In the genomic region with DNA sequence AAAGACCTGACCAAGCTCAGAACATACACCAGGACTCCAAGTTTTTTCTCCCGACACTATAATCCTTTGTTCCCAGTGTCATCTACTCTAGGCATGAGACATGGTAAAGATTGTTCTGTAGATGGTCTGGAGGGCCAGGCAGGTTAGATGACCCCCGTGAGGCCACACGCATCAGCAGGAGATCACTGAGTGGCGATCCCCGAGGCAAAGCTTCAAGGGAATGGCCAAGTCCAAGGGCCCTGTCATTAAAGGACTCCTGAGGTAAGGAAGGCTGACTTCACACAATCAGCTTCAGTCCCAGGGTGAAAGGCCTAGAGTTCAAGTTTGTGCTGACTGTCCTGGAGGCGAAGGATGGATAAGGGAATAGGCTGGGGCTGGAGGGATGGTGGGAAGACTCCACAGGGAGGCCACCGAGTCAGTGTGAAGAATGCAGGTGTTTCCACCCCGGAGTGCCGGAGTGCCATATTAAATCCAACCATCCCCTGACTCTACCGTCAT, we compare ENCODE assay signal across 27 mouse cellular contexts. TPM values are rescaled to one million over a fixed set of nuclear protein-coding genes. Genes with fewer than 3 reads are reported as not detected.
DNase-seq lines count a peak whose midpoint lies in the region; ATAC-seq and TF ChIP-seq lines count a peak whose summit lies in the region.
"Had no signal": no experiment of that assay in that cellular context is flagged by ENCODE, and none has a peak within 500 bp of the region (broad histone marks: within the 10 kb centered on the region; RNA-seq: fewer than 3 reads in every experiment).

No protein-coding gene starts in this region.

- 91% methylated on average over 10 of the region's 10 CpGs for WGBS in forebrain, embryonic 10.5 days
- 92% methylated on average over 10 of the region's 10 CpGs for WGBS in forebrain, embryonic 13.5 days
- 75% methylated on average over 10 of the region's 10 CpGs for WGBS in kidney, adult 2 months
- 86% methylated on average over 10 of the region's 10 CpGs for WGBS in kidney, embryonic 16.5 days
- WGBS in liver, postnatal 0 days (ENCODE audit: insufficient replicate concordance): 88% methylated on average over 10 of the region's 10 CpGs
- WGBS in liver, embryonic 11.5 days: 90% methylated on average over 10 of the region's 10 CpGs
- WGBS in intestine, embryonic 16.5 days: 91% methylated on average over 10 of the region's 10 CpGs
- 90% methylated on average over 10 of the region's 10 CpGs for WGBS in hindbrain, embryonic 16.5 days

- H3K4me3 ChIP-seq in forebrain, embryonic 10.5 days: no peak overlapping the region
- no peak overlapping the region for H3K4me3 ChIP-seq in forebrain, embryonic 13.5 days
- H3K4me3 ChIP-seq in kidney, adult 2 months (ENCODE audit: insufficient read depth, low read depth, low read length): no peak overlapping the region
- no peak overlapping the region for H3K4me3 ChIP-seq in kidney, embryonic 16.5 days (ENCODE audit: low read length)
- no peak overlapping the region for H3K4me3 ChIP-seq in liver, postnatal 0 days (ENCODE audit: low read depth, low read length)
- H3K4me3 ChIP-seq in liver, embryonic 11.5 days (ENCODE audit: low read depth, low read length): no peak overlapping the region
- no peak overlapping the region for H3K4me3 ChIP-seq in intestine, embryonic 16.5 days (ENCODE audit: low read length)
- no peak overlapping the region for H3K4me3 ChIP-seq in hindbrain, embryonic 16.5 days (ENCODE audit: low read length)
- H3K4me3 ChIP-seq: embryonic facial prominence, embryonic 15.5 days; erythroblast, embryonic 14.5 days; hindbrain, embryonic 15.5 days had no signal

- no peak for TF ChIP-seq CTCF in kidney, adult 2 months (conservative IDR thresholded peaks at IDR 0.05; ENCODE audit: insufficient read depth, insufficient read length, low read depth, low read length)
- no peak for TF ChIP-seq CTCF in liver, postnatal 0 days (IDR thresholded peaks at IDR 0.05; ENCODE audit: low read depth)

- no peak overlapping the region for H3K9ac ChIP-seq in forebrain, embryonic 13.5 days
- H3K9ac ChIP-seq in kidney, embryonic 16.5 days (replicated peaks; ENCODE audit: low read length): no peak overlapping the region
- H3K9ac ChIP-seq in liver, postnatal 0 days (replicated peaks): no peak overlapping the region
- no peak overlapping the region for H3K9ac ChIP-seq in liver, embryonic 11.5 days (ENCODE audit: low read depth, low read length)
- no peak overlapping the region for H3K9ac ChIP-seq in intestine, embryonic 16.5 days (ENCODE audit: low read depth, low read length)
- H3K9ac ChIP-seq in hindbrain, embryonic 16.5 days (ENCODE audit: low read depth, low read length): no peak overlapping the region
- H3K9ac ChIP-seq: hindbrain, embryonic 15.5 days had no signal

- no peak for TF ChIP-seq EP300 in liver, postnatal 0 days (IDR thresholded peaks at IDR 0.05; ENCODE audit: low read depth)

- no peak for DNase-seq in forebrain, embryonic 10.5 days (ENCODE audit: extremely low spot score, low spot score)
- peak; percentile 57 for DNase-seq in kidney, adult 2 months
- no peak for DNase-seq in liver, postnatal 0 days
- no peak for DNase-seq in liver, embryonic 11.5 days (ENCODE audit: low spot score)
- DNase-seq: adrenal gland, adult 8-10 months; adrenal gland, postnatal 36 days; B cell, adult 2 months; cerebellum, adult 11 months; cerebellum, adult 8-10 months; cerebellum, postnatal 14 days; embryo, embryonic 11 days; gastrocnemius, postnatal 14 days; heart, postnatal 36 days had no signal

- peaks cover 78% of the 10 kb centered on the region for H3K36me3 ChIP-seq in forebrain, embryonic 10.5 days (replicated peaks)
- H3K36me3 ChIP-seq in forebrain, embryonic 13.5 days (ENCODE audit: poor library complexity, severe bottlenecking): no peaks in the 10 kb centered on the region
- no peaks in the 10 kb centered on the region for H3K36me3 ChIP-seq in kidney, adult 2 months (ENCODE audit: control insufficient read depth, insufficient read depth, low read length)
- peaks cover 4% of the 10 kb centered on the region; the same call in 1 of the 2 replicates for H3K36me3 ChIP-seq in kidney, embryonic 16.5 days (ENCODE audit: insufficient read depth, low read length)
- H3K36me3 ChIP-seq in liver, postnatal 0 days (replicated peaks; ENCODE audit: insufficient read depth, low read length): peaks cover 12% of the 10 kb centered on the region
- H3K36me3 ChIP-seq in liver, embryonic 11.5 days (ENCODE audit: control insufficient read depth, insufficient read depth, low read length): peaks cover 10% of the 10 kb centered on the region; the same call in 1 of the 2 replicates
- H3K36me3 ChIP-seq in intestine, embryonic 16.5 days (ENCODE audit: control insufficient read depth, insufficient read depth, low read length): no peaks in the 10 kb centered on the region
- no peaks in the 10 kb centered on the region for H3K36me3 ChIP-seq in hindbrain, embryonic 16.5 days (ENCODE audit: control insufficient read depth, insufficient read depth, low read length)
- H3K36me3 ChIP-seq: hindbrain, embryonic 15.5 days had no signal

- no peak overlapping the region for H3K4me2 ChIP-seq in forebrain, embryonic 13.5 days
- H3K4me2 ChIP-seq in kidney, embryonic 16.5 days (replicated peaks; ENCODE audit: low read depth, low read length): no peak overlapping the region
- no peak overlapping the region for H3K4me2 ChIP-seq in liver, postnatal 0 days (ENCODE audit: low read depth, low read length)
- no peak overlapping the region for H3K4me2 ChIP-seq in liver, embryonic 11.5 days
- H3K4me2 ChIP-seq in intestine, embryonic 16.5 days (ENCODE audit: low read depth, low read length): no peak overlapping the region
- no peak overlapping the region for H3K4me2 ChIP-seq in hindbrain, embryonic 16.5 days (ENCODE audit: low read length)
- H3K4me2 ChIP-seq: embryonic facial prominence, embryonic 15.5 days; heart, embryonic 11.5 days; hindbrain, embryonic 15.5 days had no signal

- no peaks in the 10 kb centered on the region for H3K9me3 ChIP-seq in forebrain, embryonic 10.5 days
- H3K9me3 ChIP-seq in forebrain, embryonic 13.5 days (replicated peaks): no peaks in the 10 kb centered on the region
- H3K9me3 ChIP-seq in kidney, embryonic 16.5 days (ENCODE audit: low read length): no peaks in the 10 kb centered on the region
- H3K9me3 ChIP-seq in liver, postnatal 0 days (ENCODE audit: low read length): no peaks in the 10 kb centered on the region
- H3K9me3 ChIP-seq in liver, embryonic 11.5 days (ENCODE audit: control insufficient read depth, low read length): no peaks in the 10 kb centered on the region
- no peaks in the 10 kb centered on the region for H3K9me3 ChIP-seq in intestine, embryonic 16.5 days (ENCODE audit: control insufficient read depth, low read length)
- no peaks in the 10 kb centered on the region for H3K9me3 ChIP-seq in hindbrain, embryonic 16.5 days (ENCODE audit: control insufficient read depth, low read length)
- H3K9me3 ChIP-seq: embryonic facial prominence, embryonic 15.5 days; G1E; hindbrain, embryonic 15.5 days had no signal

- TF ChIP-seq POLR2A in kidney, adult 2 months (IDR thresholded peaks at IDR 0.05; ENCODE audit: low read depth, low read length): no peak

- ATAC-seq in forebrain, embryonic 13.5 days: no peak
- no peak for ATAC-seq in kidney, embryonic 16.5 days (ENCODE audit: low FRiP score, low TSS enrichment)
- ATAC-seq in liver, postnatal 0 days: no peak
- ATAC-seq in liver, embryonic 11.5 days (replicated peaks; ENCODE audit: low FRiP score): no peak
- no peak for ATAC-seq in intestine, embryonic 16.5 days
- ATAC-seq in hindbrain, embryonic 16.5 days: no peak
- ATAC-seq: CD4-positive, CD25-positive, alpha-beta regulatory T cell, adult 4 months; forebrain, embryonic 16.5 days had no signal

- H3K27ac ChIP-seq in forebrain, embryonic 10.5 days: 0 out of 2 replicates have a peak overlapping the region, but pooled peaks have one; percentile 2
- no peak overlapping the region for H3K27ac ChIP-seq in forebrain, embryonic 13.5 days
- no peak overlapping the region for H3K27ac ChIP-seq in kidney, adult 2 months (ENCODE audit: insufficient read depth, low read depth, low read length)
- H3K27ac ChIP-seq in kidney, embryonic 16.5 days (ENCODE audit: low read length): no peak overlapping the region
- peak overlapping the region; percentile 30; the same call in 1 of the 2 replicates for H3K27ac ChIP-seq in liver, postnatal 0 days (ENCODE audit: low read depth)
- H3K27ac ChIP-seq in liver, embryonic 11.5 days (ENCODE audit: low read depth, low read length): no peak overlapping the region
- H3K27ac ChIP-seq in intestine, embryonic 16.5 days (ENCODE audit: low read length): 0 out of 2 replicates have a peak overlapping the region, but pooled peaks have one; percentile 5
- no peak overlapping the region for H3K27ac ChIP-seq in hindbrain, embryonic 16.5 days (ENCODE audit: low read depth, low read length)
- H3K27ac ChIP-seq: embryonic facial prominence, embryonic 15.5 days; hindbrain, embryonic 15.5 days had no signal

- no peaks in the 10 kb centered on the region for H3K27me3 ChIP-seq in forebrain, embryonic 10.5 days (ENCODE audit: poor library complexity, severe bottlenecking)
- no peaks in the 10 kb centered on the region for H3K27me3 ChIP-seq in forebrain, embryonic 13.5 days
- H3K27me3 ChIP-seq in kidney, adult 2 months (replicated peaks; ENCODE audit: control insufficient read depth, insufficient read depth, low read length): no peaks in the 10 kb centered on the region
- no peaks in the 10 kb centered on the region for H3K27me3 ChIP-seq in kidney, embryonic 16.5 days (ENCODE audit: insufficient read depth, low read length)
- H3K27me3 ChIP-seq in liver, postnatal 0 days (ENCODE audit: insufficient read depth, low read length): no peaks in the 10 kb centered on the region
- no peaks in the 10 kb centered on the region for H3K27me3 ChIP-seq in liver, embryonic 11.5 days (replicated peaks; ENCODE audit: control insufficient read depth, insufficient read depth, low read length)
- no peaks in the 10 kb centered on the region for H3K27me3 ChIP-seq in intestine, embryonic 16.5 days (replicated peaks; ENCODE audit: control insufficient read depth, insufficient read depth, low read length)
- no peaks in the 10 kb centered on the region for H3K27me3 ChIP-seq in hindbrain, embryonic 16.5 days (replicated peaks; ENCODE audit: control insufficient read depth, insufficient read depth, low read length)
- H3K27me3 ChIP-seq: embryonic facial prominence, embryonic 15.5 days; hindbrain, embryonic 15.5 days had no signal

- peaks cover 74% of the 10 kb centered on the region for H3K4me1 ChIP-seq in forebrain, embryonic 10.5 days
- H3K4me1 ChIP-seq in forebrain, embryonic 13.5 days: peaks cover 16% of the 10 kb centered on the region
- H3K4me1 ChIP-seq in kidney, adult 2 months (ENCODE audit: control insufficient read depth, insufficient read depth, low read length): peaks cover 50% of the 10 kb centered on the region
- peaks cover 78% of the 10 kb centered on the region for H3K4me1 ChIP-seq in kidney, embryonic 16.5 days (ENCODE audit: insufficient read depth, low read length)
- peaks cover 75% of the 10 kb centered on the region for H3K4me1 ChIP-seq in liver, postnatal 0 days (ENCODE audit: insufficient read depth)
- H3K4me1 ChIP-seq in liver, embryonic 11.5 days (replicated peaks; ENCODE audit: control insufficient read depth, insufficient read depth, low read length): peaks cover 85% of the 10 kb centered on the region
- H3K4me1 ChIP-seq in intestine, embryonic 16.5 days (ENCODE audit: control insufficient read depth, insufficient read depth, low read length): peaks cover 95% of the 10 kb centered on the region
- H3K4me1 ChIP-seq in hindbrain, embryonic 16.5 days (ENCODE audit: control insufficient read depth, insufficient read depth, low read depth, low read length): no peaks in the 10 kb centered on the region
- H3K4me1 ChIP-seq: hindbrain, embryonic 15.5 days had no signal

RNA-seq across cellular contexts. Expression of gene Oaf, which starts 10.3 kb away (rescaled TPM):
- polyA plus RNA-seq in forebrain, embryonic 10.5 days (2016; fragmentation: Nextera tagmentation; extraction: Ambion mirVana): 42.1 and 46.5 TPM in 2 replicates
- polyA plus RNA-seq in forebrain, embryonic 13.5 days (2015; fragmentation: Nextera tagmentation; extraction: Ambion mirVana): 7.6 and 9.1 TPM in 2 replicates
- polyA plus RNA-seq in kidney, adult 2 months (2012; rRNA removed): 60.8 and 61.1 TPM in 2 replicates
- polyA plus RNA-seq in kidney, embryonic 16.5 days (2015; fragmentation: Nextera tagmentation; extraction: Ambion mirVana): 46.6 and 63.8 TPM in 2 replicates
- 59.3 and 70.0 TPM in 2 replicates for polyA plus RNA-seq in liver, postnatal 0 days (2015; fragmentation: Nextera tagmentation; extraction: Ambion mirVana)
- 51.6 and 52.0 TPM in 2 replicates for polyA plus RNA-seq in liver, embryonic 11.5 days (2014; fragmentation: Nextera tagmentation; extraction: Ambion mirVana)
- polyA plus RNA-seq in intestine, embryonic 16.5 days (2015; fragmentation: Nextera tagmentation; extraction: Ambion mirVana): 11.8 and 44.1 TPM in 2 replicates
- polyA plus RNA-seq in hindbrain, embryonic 16.5 days (2015; fragmentation: Nextera tagmentation; extraction: Ambion mirVana): 4.1 and 7.0 TPM in 2 replicates

RNA-seq across cellular contexts. Expression of gene Pou2f3, which starts 19.3 kb away (rescaled TPM):
- not detected in 2 replicates for polyA plus RNA-seq in forebrain, embryonic 10.5 days (2016; fragmentation: Nextera tagmentation; extraction: Ambion mirVana)
- not detected in 2 replicates for polyA plus RNA-seq in forebrain, embryonic 13.5 days (2015; fragmentation: Nextera tagmentation; extraction: Ambion mirVana)
- 0.14 and 0.22 TPM in 2 replicates for polyA plus RNA-seq in kidney, adult 2 months (2012; rRNA removed)
- polyA plus RNA-seq in kidney, embryonic 16.5 days (2015; fragmentation: Nextera tagmentation; extraction: Ambion mirVana): 0.15 and 0.18 TPM in 2 replicates
- polyA plus RNA-seq in liver, postnatal 0 days (2015; fragmentation: Nextera tagmentation; extraction: Ambion mirVana): 0.05 TPM in 1 of 2 replicates, not detected in the other
- polyA plus RNA-seq in liver, embryonic 11.5 days (2014; fragmentation: Nextera tagmentation; extraction: Ambion mirVana): not detected in 2 replicates
- polyA plus RNA-seq in intestine, embryonic 16.5 days (2015; fragmentation: Nextera tagmentation; extraction: Ambion mirVana): 0.24 and 0.34 TPM in 2 replicates
- polyA plus RNA-seq in hindbrain, embryonic 16.5 days (2015; fragmentation: Nextera tagmentation; extraction: Ambion mirVana): 0.11 TPM in 1 of 2 replicates, not detected in the other
- polyA plus RNA-seq: CD4-positive, CD25-positive, alpha-beta regulatory T cell, adult 4 months; embryonic facial prominence, embryonic 11.5 days; erythroblast, embryonic 14.5 days; forebrain, embryonic 11.5 days; forebrain, embryonic 16.5 days; G1E; heart, embryonic 11.5 days; hindbrain, embryonic 11.5 days had no signal

Comparison
In these comparisons a context has a peak if more than half of its experiments do, and no peak if none do; other contexts are left out.
1. H3K27ac ChIP-seq: peak in forebrain, embryonic 10.5 days (single experiment), liver, postnatal 0 days (single experiment) and intestine, embryonic 16.5 days (single experiment); none in forebrain, embryonic 13.5 days (single experiment), kidney, adult 2 months (single experiment), kidney, embryonic 16.5 days (single experiment), liver, embryonic 11.5 days (single experiment) and hindbrain, embryonic 16.5 days (single experiment).